In the genomic region with DNA sequence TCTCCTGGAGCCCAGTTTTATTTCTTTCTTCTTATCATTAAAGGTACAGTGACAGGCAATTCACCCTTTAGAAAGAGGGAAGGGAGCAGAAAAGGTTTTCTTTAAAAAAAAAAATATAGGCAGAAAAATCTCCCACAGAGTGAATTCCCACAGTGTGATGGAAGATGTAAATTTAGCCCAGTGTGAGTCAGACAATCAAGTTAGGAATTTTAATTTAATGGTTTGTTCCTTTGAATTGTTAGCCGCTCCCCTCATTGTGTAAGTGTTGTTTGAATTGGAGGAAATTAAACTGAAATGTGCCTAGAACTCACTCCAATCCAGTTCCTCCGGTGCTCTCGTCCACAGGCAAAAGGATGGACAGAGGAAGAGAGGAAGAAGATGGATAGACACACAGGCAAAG, we compare ENCODE assay signal across 24 mouse cellular contexts.
DNase-seq lines count a peak whose midpoint lies in the region; ATAC-seq and TF ChIP-seq lines count a peak whose summit lies in the region.
"Had no signal": no experiment of that assay in that cellular context is flagged by ENCODE, and none has a peak within 500 bp of the region (broad histone marks: within the 10 kb centered on the region; RNA-seq: fewer than 3 reads in every experiment).

No protein-coding gene starts in this region.

- H3K4me2 ChIP-seq in neural tube, embryonic 13.5 days = no peak overlapping the region
- H3K4me2 ChIP-seq in neural tube, embryonic 15.5 days = no peak overlapping the region
- H3K4me2 ChIP-seq: embryonic facial prominence, embryonic 12.5 days; forebrain, embryonic 13.5 days; forebrain, embryonic 15.5 days had no signal

- H3K9ac ChIP-seq in neural tube, embryonic 13.5 days = no peak overlapping the region
- no peak overlapping the region for H3K9ac ChIP-seq in neural tube, embryonic 15.5 days (replicated peaks)
- H3K9ac ChIP-seq: embryonic facial prominence, embryonic 12.5 days; forebrain, embryonic 13.5 days; forebrain, embryonic 15.5 days had no signal

- H3K4me1 ChIP-seq in neural tube, embryonic 13.5 days (replicated peaks) = no peaks in the 10 kb centered on the region
- H3K4me1 ChIP-seq in neural tube, embryonic 15.5 days = no peaks in the 10 kb centered on the region
- H3K4me1 ChIP-seq: embryonic facial prominence, embryonic 10.5 days; embryonic facial prominence, embryonic 12.5 days; forebrain, embryonic 13.5 days; forebrain, embryonic 15.5 days had no signal

- DNase-seq in frontal cortex, postnatal 14 days (ENCODE audit: low spot score in 2 of 2) = no peak
- DNase-seq in left cerebral cortex, adult 2 months (ENCODE audit: extremely low spot score in 1 of 2, low spot score in 2 of 2) = no peak
- no peak for DNase-seq in left cerebral cortex, adult 11 months (ENCODE audit: low spot score)
- peak; percentile 22 for DNase-seq in telencephalon, adult 2 months (ENCODE audit: low read depth, low spot score)
- no peak for DNase-seq in lung, postnatal 4 days
- DNase-seq: adrenal gland, adult 2 months; adrenal gland, postnatal 10 days; adrenal gland, postnatal 25 days; B cell, adult 2 months; cerebellum, adult 11-12 months; cerebellum, adult 2 months; cerebellum, adult 9-10 months; cerebellum, postnatal 10 days; cerebellum, postnatal 25 days had no signal

- no peaks in the 10 kb centered on the region for H3K36me3 ChIP-seq in neural tube, embryonic 13.5 days
- no peaks in the 10 kb centered on the region for H3K36me3 ChIP-seq in neural tube, embryonic 15.5 days
- H3K36me3 ChIP-seq: embryonic facial prominence, embryonic 10.5 days; embryonic facial prominence, embryonic 12.5 days; forebrain, embryonic 15.5 days; G1E had no signal

- no peaks in the 10 kb centered on the region for H3K9me3 ChIP-seq in neural tube, embryonic 13.5 days
- no peaks in the 10 kb centered on the region for H3K9me3 ChIP-seq in neural tube, embryonic 15.5 days (replicated peaks)
- H3K9me3 ChIP-seq: embryonic facial prominence, embryonic 10.5 days; embryonic facial prominence, embryonic 12.5 days; forebrain, embryonic 13.5 days; forebrain, embryonic 15.5 days had no signal

- intact Hi-C loops in left cerebral cortex, adult 2 months (cut with DNase I) = no loop called here

- 50% methylated on average over 3 of the region's 3 CpGs for WGBS in neural tube, embryonic 13.5 days
- 51% methylated on average over 3 of the region's 3 CpGs for WGBS in neural tube, embryonic 15.5 days

- TF ChIP-seq CTCF in left cerebral cortex, adult 2 months (IDR thresholded peaks at IDR 0.05) = no peak

- no peaks in the 10 kb centered on the region for H3K27me3 ChIP-seq in neural tube, embryonic 13.5 days
- no peaks in the 10 kb centered on the region for H3K27me3 ChIP-seq in neural tube, embryonic 15.5 days (replicated peaks)
- H3K27me3 ChIP-seq: CH12.LX; embryonic facial prominence, embryonic 12.5 days; forebrain, embryonic 13.5 days; forebrain, embryonic 15.5 days had no signal

- 0 out of 2 replicates have a peak overlapping the region, but pooled peaks have one; percentile 7 for H3K27ac ChIP-seq in left cerebral cortex, adult 2 months
- peak overlapping the region; percentile 54; the same call in 1 of the 2 replicates for H3K27ac ChIP-seq in neural tube, embryonic 13.5 days (replicated peaks)
- H3K27ac ChIP-seq in neural tube, embryonic 15.5 days (replicated peaks) = no peak overlapping the region
- H3K27ac ChIP-seq: embryonic facial prominence, embryonic 10.5 days; embryonic facial prominence, embryonic 12.5 days; forebrain, embryonic 13.5 days; forebrain, embryonic 15.5 days had no signal

- peak; percentile 83 for ATAC-seq in frontal cortex, adult (ENCODE audit: low TSS enrichment)
- no peak for ATAC-seq in neural tube, embryonic 13.5 days (ENCODE audit: low read depth)
- ATAC-seq in neural tube, embryonic 15.5 days (ENCODE audit: low FRiP score) = no peak
- ATAC-seq: CD4-positive, CD25-positive, alpha-beta regulatory T cell, adult 4 months; forebrain, embryonic 13.5 days; forebrain, embryonic 15.5 days had no signal

- no peak overlapping the region for H3K4me3 ChIP-seq in left cerebral cortex, adult 2 months
- H3K4me3 ChIP-seq in neural tube, embryonic 13.5 days = no peak overlapping the region
- H3K4me3 ChIP-seq in neural tube, embryonic 15.5 days (replicated peaks) = no peak overlapping the region
- H3K4me3 ChIP-seq: embryonic facial prominence, embryonic 10.5 days; embryonic facial prominence, embryonic 12.5 days; forebrain, embryonic 13.5 days; forebrain, embryonic 15.5 days had no signal
